Mouse (Mus musculus) G1E-ER4 (cell line): ENCODE measurements around the gene Gdf9. TPM values are rescaled to one million over a fixed set of nuclear protein-coding genes. Genes with fewer than 3 reads are reported as not detected.

Source experiments
- GATA1 ChIP-seq: IDR thresholded peaks from one replicate; pipeline ENCODE4 v1.8.0; 2012; ENCODE audit warnings: low read length, inconsistent platforms
- polyA plus RNA-seq: library from polyadenylated mRNA; stranded (reverse); fragments of >175 nt; gene quantifications from 2 replicates; pipeline ENCODE4 v1.2.3, GENCODE M21; 2012

Gene Gdf9
- polyA plus RNA-seq, 1 experiment, result 0.14 TPM

GRCm38 (mm10) chr11:53431347-53432056 is 679 bp downstream of the Gdf9 start:
- TF ChIP-seq GATA1, result no peak

- no peak for TF ChIP-seq GATA1
Observed at GRCm38 (mm10) chr11:53433057-53433456, 2.2 kb downstream of the Gdf9 start.

GRCm38 (mm10) chr11:53435504-53435903 is 4.7 kb downstream of the Gdf9 start:
- no peak for TF ChIP-seq GATA1

GRCm38 (mm10) chr11:53436338-53436737 is 5.5 kb downstream of the Gdf9 start:
- no peak for TF ChIP-seq GATA1

- no peak for TF ChIP-seq GATA1
Observed at GRCm38 (mm10) chr11:53441921-53442320, 11.1 kb downstream of the Gdf9 start.

GRCm38 (mm10) chr11:53443861-53444260 is 13.0 kb downstream of the Gdf9 start:
- no peak for TF ChIP-seq GATA1

GRCm38 (mm10) chr11:53445562-53445961 is 14.7 kb downstream of the Gdf9 start:
- no peak for TF ChIP-seq GATA1

- TF ChIP-seq GATA1, result no peak
Observed at GRCm38 (mm10) chr11:53446183-53446582, 15.4 kb downstream of the Gdf9 start.

- no peak for TF ChIP-seq GATA1
Observed at GRCm38 (mm10) chr11:53447996-53448395, 17.2 kb downstream of the Gdf9 start.

- TF ChIP-seq GATA1, result no peak
Observed at GRCm38 (mm10) chr11:53448529-53448928, 17.7 kb downstream of the Gdf9 start.

GRCm38 (mm10) chr11:53450070-53450705 is 19.4 kb downstream of the Gdf9 start:
- no peak for TF ChIP-seq GATA1

GRCm38 (mm10) chr11:53451361-53451760 is 20.5 kb downstream of the Gdf9 start:
- no peak for TF ChIP-seq GATA1

- no peak for TF ChIP-seq GATA1
Observed at GRCm38 (mm10) chr11:53452396-53452795, 21.6 kb downstream of the Gdf9 start.

GRCm38 (mm10) chr11:53453031-53453430 is 22.2 kb downstream of the Gdf9 start:
- no peak for TF ChIP-seq GATA1

GRCm38 (mm10) chr11:53456474-53457371 is 25.9 kb downstream of the Gdf9 start, which contains the start of the genes Gm10447 and Shroom1:
Gene Gm10447 (minus strand): TSS chr11:53457110.
Gene Shroom1 (plus strand): TSS chr11:53457205.
- no peak for TF ChIP-seq GATA1
